Mouse (Mus musculus) neural tube, embryonic 11.5 days (tissue): ENCODE measurements around the gene Trip12. TPM values are rescaled to one million over a fixed set of nuclear protein-coding genes. Genes with fewer than 3 reads are reported as not detected.

Source experiments
- ATAC-seq: fragments of 200-750 bp; cut with Nextera tagmentation; 2 replicates; pipeline ENCODE4 v1.8.0; 2017; ENCODE audit warnings: moderate number of reproducible peaks, mild to moderate bottlenecking, moderate TSS enrichment, moderate library complexity; ENCODE audit not compliant: insufficient read depth, low FRiP score, low TSS enrichment
- DNase-seq: peaks from one replicate; pipeline ENCODE4 v3.0.0-alpha.2; 2015; ENCODE audit warnings: low spot score
- H3K27ac ChIP-seq: fragments of 300-500 bp; sonication (generic); 2 replicates; pipeline ENCODE4 v1.5.1; 2014; ENCODE audit warnings: low read depth, mild to moderate bottlenecking, low read length
- H3K27me3 ChIP-seq: fragments of 300-500 bp; sonication (generic); 2 replicates; pipeline ENCODE4 v1.6.1; 2014; ENCODE audit warnings: mild to moderate bottlenecking, low read length, mixed read lengths; ENCODE audit not compliant: control insufficient read depth, insufficient read depth
- H3K36me3 ChIP-seq: fragments of 300-500 bp; sonication (generic); 2 replicates; pipeline ENCODE4 v1.6.1; 2014; ENCODE audit warnings: mild to moderate bottlenecking, low read length, moderate library complexity, mixed read lengths; ENCODE audit not compliant: control insufficient read depth, insufficient read depth
- H3K4me1 ChIP-seq: fragments of 300-500 bp; sonication (generic); 2 replicates; pipeline ENCODE4 v1.6.1; 2014; ENCODE audit warnings: low read length, mixed read lengths; ENCODE audit not compliant: control insufficient read depth, insufficient read depth
- H3K4me2 ChIP-seq: fragments of 300-500 bp; sonication (generic); 2 replicates; pipeline ENCODE4 v1.6.1; 2014; ENCODE audit warnings: low read depth, mild to moderate bottlenecking, moderate library complexity
- H3K4me3 ChIP-seq: fragments of 300-500 bp; sonication (generic); 2 replicates; pipeline ENCODE4 v1.5.1; 2014; ENCODE audit warnings: low read depth, low read length
- H3K9ac ChIP-seq: fragments of 300-500 bp; sonication (generic); 2 replicates; pipeline ENCODE4 v1.6.1; 2014; ENCODE audit warnings: mild to moderate bottlenecking, low read length
- H3K9me3 ChIP-seq: fragments of 300-500 bp; sonication (generic); 2 replicates; pipeline ENCODE4 v1.6.1; 2016; ENCODE audit warnings: low read length; ENCODE audit not compliant: control insufficient read depth
- WGBS: fragments of 180-500 bp; shearing (Covaris S2); extraction: QIAGEN DNeasy Blood & Tissue Kit; methylation state at CpG from one replicate; pipeline ENCODE4 v1.1.7; 2014; 5-methylcytosine and 5-hydroxymethylcytosine counted together
- polyA plus RNA-seq: library from polyadenylated mRNA; unstranded; fragments of >200 nt; fragmentation: Nextera tagmentation; extraction: Ambion mirVana; gene quantifications from 2 replicates; pipeline ENCODE4 v1.2.1, GENCODE M21; 2014

Trip12 gene
- polyA plus RNA-seq, 1 experiment from 2014 or later: 97.6 TPM

GRCm38 (mm10) chr1:84881248-84882065, 41.1 kb upstream of the Trip12 start:
- no peak overlapping the region for H3K4me3 ChIP-seq
- H3K27me3 ChIP-seq: no peaks in the 10 kb centered on the region
- no peaks in the 10 kb centered on the region for H3K9me3 ChIP-seq
- no peaks in the 10 kb centered on the region for H3K36me3 ChIP-seq
- DNase-seq (no peak), ATAC-seq (no peak)
- 67% methylated on average over 11 of the region's 11 CpGs for WGBS
- no peak overlapping the region for H3K27ac ChIP-seq
- no peaks in the 10 kb centered on the region for H3K4me1 ChIP-seq
- no peak overlapping the region for H3K4me2 ChIP-seq
- H3K9ac ChIP-seq: no peak overlapping the region

- ATAC-seq: no peak
- Histone ChIP-seq H3K4me3 (no peak overlapping the region), H3K9me3 (no peaks in the 10 kb centered on the region), H3K27me3 (no peaks in the 10 kb centered on the region), H3K9ac (no peak overlapping the region), H3K36me3 (no peaks in the 10 kb centered on the region), H3K4me1 (no peaks in the 10 kb centered on the region), H3K4me2 (no peak overlapping the region), H3K27ac (no peak overlapping the region)
- no peak for DNase-seq
- 91% methylated on average over 8 of the region's 8 CpGs for WGBS
These were observed 39.3 kb upstream of the Trip12 start for GRCm38 (mm10) chr1:84879571-84880120.

- 84% methylated on average over 2 of the region's 2 CpGs for WGBS
- Histone ChIP-seq H3K9ac (no peak overlapping the region), H3K27ac (no peak overlapping the region), H3K4me2 (no peak overlapping the region), H3K36me3 (no peaks in the 10 kb centered on the region), H3K4me1 (no peaks in the 10 kb centered on the region), H3K9me3 (no peaks in the 10 kb centered on the region), H3K4me3 (no peak overlapping the region), H3K27me3 (no peaks in the 10 kb centered on the region)
- DNase-seq (no peak), ATAC-seq (no peak)
These were observed 37.3 kb upstream of the Trip12 start for GRCm38 (mm10) chr1:84877590-84877989.

- WGBS: 63% methylated on average over 4 of the region's 4 CpGs
- no peaks in the 10 kb centered on the region for H3K4me1 ChIP-seq
These were observed 32.6 kb upstream of the Trip12 start for GRCm38 (mm10) chr1:84872939-84873338.

GRCm38 (mm10) chr1:84872105-84872504, 31.8 kb upstream of the Trip12 start:
- ATAC-seq (no peak), DNase-seq (no peak)
- Histone ChIP-seq H3K9ac (no peak overlapping the region), H3K4me2 (no peak overlapping the region), H3K9me3 (no peaks in the 10 kb centered on the region), H3K36me3 (no peaks in the 10 kb centered on the region), H3K4me1 (no peaks in the 10 kb centered on the region), H3K27me3 (no peaks in the 10 kb centered on the region), H3K27ac (no peak overlapping the region), H3K4me3 (no peak overlapping the region)
- WGBS: 20% methylated on average over 3 of the region's 3 CpGs

More at GRCm38 (mm10) chr1:84872939-84873338, 32.6 kb upstream of the Trip12 start:
- H3K4me2 ChIP-seq: no peak overlapping the region
- ATAC-seq (no peak), DNase-seq (no peak)
- no peak overlapping the region for H3K27ac ChIP-seq
- H3K9ac ChIP-seq: no peak overlapping the region
- H3K27me3 ChIP-seq: no peaks in the 10 kb centered on the region
- no peaks in the 10 kb centered on the region for H3K36me3 ChIP-seq
- H3K4me3 ChIP-seq: no peak overlapping the region
- H3K9me3 ChIP-seq: no peaks in the 10 kb centered on the region

- H3K27ac ChIP-seq: no peak overlapping the region
- DNase-seq (no peak), ATAC-seq (no peak)
- no peaks in the 10 kb centered on the region for H3K36me3 ChIP-seq
- no peaks in the 10 kb centered on the region for H3K9me3 ChIP-seq
- WGBS: 65% methylated on average over 6 of the region's 6 CpGs
- no peaks in the 10 kb centered on the region for H3K4me1 ChIP-seq
- H3K27me3 ChIP-seq: no peaks in the 10 kb centered on the region
- H3K9ac ChIP-seq: no peak overlapping the region
- H3K4me2 ChIP-seq: no peak overlapping the region
- no peak overlapping the region for H3K4me3 ChIP-seq
These were observed 30.8 kb upstream of the Trip12 start for GRCm38 (mm10) chr1:84871131-84871530.

DNA sequence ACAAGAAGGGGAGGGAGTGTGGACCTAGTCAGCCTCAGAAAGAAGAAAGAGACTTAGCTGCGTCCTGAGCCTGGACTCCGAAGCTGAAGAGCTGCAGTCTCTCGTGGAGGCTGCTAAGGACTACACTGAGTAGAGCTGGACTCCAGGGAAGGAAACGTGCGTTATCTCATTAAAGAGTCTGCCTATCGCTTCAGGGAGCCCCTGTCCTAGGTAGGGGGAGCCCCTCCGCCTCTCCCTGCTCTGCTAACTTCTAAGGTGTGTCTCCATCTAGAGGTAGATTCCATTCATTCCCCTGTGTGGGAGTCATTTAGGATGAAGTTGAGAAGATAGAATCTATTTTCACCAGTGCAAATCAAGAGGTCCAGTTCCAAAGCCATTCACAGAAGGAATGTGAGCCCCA, 29.2 kb upstream of the Trip12 start:
- Histone ChIP-seq H3K27me3 (no peaks in the 10 kb centered on the region), H3K9ac (no peak overlapping the region), H3K9me3 (no peaks in the 10 kb centered on the region), H3K4me1 (no peaks in the 10 kb centered on the region), H3K27ac (no peak overlapping the region), H3K36me3 (no peaks in the 10 kb centered on the region), H3K4me3 (no peak overlapping the region), H3K4me2 (no peak overlapping the region)
- ATAC-seq (no peak), DNase-seq (no peak)
- 61% methylated on average over 7 of the region's 7 CpGs for WGBS

DNA sequence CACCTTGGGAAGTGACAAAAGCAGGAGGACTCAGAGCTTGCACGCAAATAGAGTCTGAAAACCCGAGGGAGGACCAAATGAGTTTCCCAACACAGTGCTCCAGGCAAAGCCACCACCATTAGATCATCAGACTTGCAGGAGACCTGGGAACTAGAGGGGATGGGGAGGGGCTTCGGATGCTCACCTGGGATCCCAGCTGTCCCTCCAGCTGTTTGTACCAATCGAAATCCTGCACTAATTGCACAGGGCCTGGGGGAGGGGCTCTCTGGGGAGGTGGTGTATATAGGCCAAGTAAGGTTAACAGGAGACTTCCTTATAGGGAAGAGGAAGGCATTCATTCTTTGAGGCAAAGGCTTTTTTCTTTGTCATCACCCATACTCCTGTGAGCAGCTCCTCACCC, 28.5 kb upstream of the Trip12 start:
- H3K9ac ChIP-seq: no peak overlapping the region
- H3K4me3 ChIP-seq: no peak overlapping the region
- 70% methylated on average over 4 of the region's 4 CpGs for WGBS
- ATAC-seq (no peak), DNase-seq (no peak)
- H3K9me3 ChIP-seq: no peaks in the 10 kb centered on the region
- no peak overlapping the region for H3K27ac ChIP-seq
- H3K27me3 ChIP-seq: no peaks in the 10 kb centered on the region
- H3K4me2 ChIP-seq: no peak overlapping the region
- no peaks in the 10 kb centered on the region for H3K4me1 ChIP-seq
- H3K36me3 ChIP-seq: no peaks in the 10 kb centered on the region

DNA sequence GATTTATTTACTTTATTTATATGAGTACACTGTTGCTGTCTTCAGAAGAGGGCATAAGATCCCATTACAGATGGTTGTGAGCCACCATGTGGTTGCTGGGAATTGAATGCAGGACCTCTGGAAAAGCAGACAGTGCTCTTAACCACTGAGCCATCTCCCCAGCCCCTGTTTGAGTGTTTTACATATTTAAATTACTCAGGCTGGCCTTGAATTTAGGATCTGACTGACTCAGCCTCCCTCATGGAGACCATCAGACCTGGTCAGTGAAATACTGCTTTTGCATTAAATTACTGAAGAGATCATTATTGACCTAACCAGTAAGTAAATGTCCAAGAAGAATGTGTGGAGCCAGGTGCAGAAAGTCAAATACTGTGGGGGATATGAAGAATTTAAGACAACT, 28.0 kb upstream of the Trip12 start:
- Histone ChIP-seq H3K4me3 (no peak overlapping the region), H3K9me3 (no peaks in the 10 kb centered on the region), H3K4me2 (no peak overlapping the region), H3K9ac (no peak overlapping the region), H3K36me3 (no peaks in the 10 kb centered on the region), H3K4me1 (no peaks in the 10 kb centered on the region), H3K27ac (no peak overlapping the region), H3K27me3 (no peaks in the 10 kb centered on the region)
- ATAC-seq: no peak
- no peak for DNase-seq
